Mouse (Mus musculus): ENCODE measurements at regions not wholly inside any gene's neighbourhood (a gene's known extent, or its start where the extent isn't known, plus 50 kb on each side); places are given as distances from the start of the nearest gene placed in this dataset.

DNA sequence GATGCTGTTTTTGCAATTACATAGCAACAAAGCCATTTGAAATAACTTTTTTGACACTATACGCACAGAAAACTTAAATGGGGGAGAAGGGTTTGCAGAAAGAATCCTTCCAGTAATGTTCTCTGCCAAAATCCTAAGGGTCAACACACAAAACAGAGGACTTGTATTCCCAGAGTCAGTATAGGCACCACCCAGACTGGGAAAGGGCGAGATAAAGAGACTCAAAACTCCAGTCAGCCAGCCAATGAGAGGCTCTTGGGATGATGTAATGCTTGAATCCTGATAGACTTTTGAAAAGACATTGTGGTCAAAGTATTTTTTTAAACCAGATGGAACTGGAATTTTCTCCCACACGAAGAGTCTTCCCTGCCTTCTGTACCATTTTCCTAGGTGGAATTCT lies 175.9 kb downstream of the Lmo4 start:
- no peak for TF ChIP-seq CTCF (IDR thresholded peaks at IDR 0.05; ENCODE audit: control insufficient read depth, insufficient read depth, low read length)
- TF ChIP-seq POLR2A (IDR thresholded peaks at IDR 0.05; ENCODE audit: borderline replicate concordance, control insufficient read depth, low read depth, low read length) = no peak
